Mouse (Mus musculus) thymus, adult 2 months (tissue): Measurements from ENCODE around the gene Prdm16.

Experiments used
- CTCF ChIP-seq: fragments of 200-500 bp; IDR thresholded peaks from 2 replicates; pipeline ENCODE4 v1.5.1; 2012; ENCODE audit warnings: mild to moderate bottlenecking, control low read depth, low read length, moderate library complexity, borderline replicate concordance; ENCODE audit not compliant: control insufficient read depth, poor library complexity, insufficient read depth; ENCODE audit errors: extremely low read depth
- POLR2A ChIP-seq: fragments of 200-500 bp; IDR thresholded peaks from 2 replicates; pipeline ENCODE4 v1.6.1; 2012; ENCODE audit warnings: mild to moderate bottlenecking, low read length, control low read depth, moderate library complexity; ENCODE audit not compliant: control insufficient read depth, poor library complexity, insufficient read depth; ENCODE audit errors: extremely low read depth

DNA sequence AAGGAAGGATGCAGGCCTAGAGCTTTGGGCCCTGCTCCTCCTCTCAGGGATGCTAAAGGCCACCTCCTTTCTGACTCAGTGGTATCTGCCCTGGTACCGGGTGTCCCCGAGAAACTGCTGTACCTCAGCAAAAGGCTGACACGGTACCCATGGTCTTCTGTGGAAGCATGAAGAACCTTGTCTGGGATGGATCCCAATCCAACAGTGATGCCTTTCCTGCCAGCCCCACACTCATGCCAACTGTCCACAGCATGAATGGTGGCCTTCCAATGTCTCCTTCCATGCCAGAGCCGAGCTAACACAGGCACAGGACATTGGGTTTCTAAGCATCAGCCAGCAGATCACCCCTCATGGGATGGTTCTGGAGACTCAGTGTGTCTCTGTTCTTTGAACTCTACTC, 14.2 kb downstream of the Prdm16 start:
- no peak for TF ChIP-seq POLR2A
- TF ChIP-seq CTCF, result no peak
